Mouse (Mus musculus): ENCODE measurements around the gene Pkd1l2. TPM values are rescaled to one million over a fixed set of nuclear protein-coding genes. Genes with fewer than 3 reads are reported as not detected.

Gene Pkd1l2
- polyA plus RNA-seq, 1 experiment = not detected

DNA sequence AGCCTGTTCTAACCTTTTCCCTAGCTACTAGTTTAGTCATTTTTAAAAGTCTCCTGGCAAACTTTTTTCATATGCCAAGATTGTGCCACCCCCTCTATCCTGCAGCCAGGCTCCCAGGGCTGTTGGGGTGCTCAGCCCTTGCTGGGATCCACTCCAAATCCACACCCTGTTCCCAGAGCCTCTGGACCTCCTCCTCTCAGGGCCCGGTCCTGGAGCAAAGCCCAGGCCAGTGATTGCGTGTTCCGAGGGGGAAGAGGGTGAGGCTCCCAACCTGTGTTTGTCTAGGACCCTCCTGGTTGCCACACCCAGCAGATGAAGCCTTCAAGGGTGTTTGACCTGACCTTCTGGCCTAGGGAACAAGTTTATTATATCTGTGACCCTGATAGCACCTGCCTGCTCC is 29.4 kb upstream of the Pkd1l2 start:
- H3ac ChIP-seq (ENCODE audit: control insufficient read depth, insufficient read length, low read depth) = no peak overlapping the region
- H3K27me3 ChIP-seq (ENCODE audit: control insufficient read depth, insufficient read depth, insufficient read length) = no peaks in the 10 kb centered on the region
- no peaks in the 10 kb centered on the region for H3K36me3 ChIP-seq (ENCODE audit: control insufficient read depth, insufficient read depth)
- no peak overlapping the region for H3K4me3 ChIP-seq (ENCODE audit: insufficient read depth, poor library complexity, severe bottlenecking)
- H3K79me2 ChIP-seq (ENCODE audit: control insufficient read depth, insufficient read depth) = no peaks in the 10 kb centered on the region
- TF ChIP-seq USF1 (IDR thresholded peaks at IDR 0.05; ENCODE audit: low read depth) (no peak), FOSL1 (IDR thresholded peaks at IDR 0.05; ENCODE audit: insufficient read depth, low read length, poor library complexity, severe bottlenecking) (no peak), MAX (IDR thresholded peaks at IDR 0.05) (no peak), MYOG (IDR thresholded peaks at IDR 0.05; ENCODE audit: control insufficient read depth, extremely low read depth, insufficient read length) (no peak), CEBPB (IDR thresholded peaks at IDR 0.05; ENCODE audit: low read depth) (no peak), MYOD1 (IDR thresholded peaks at IDR 0.05; ENCODE audit: control insufficient read depth, insufficient read length, low read depth) (no peak), CTCF (IDR thresholded peaks at IDR 0.05; ENCODE audit: control insufficient read depth, insufficient read depth, insufficient read length) (no peak)
- no peaks in the 10 kb centered on the region for H3K79me3 ChIP-seq (ENCODE audit: low read depth)

DNA sequence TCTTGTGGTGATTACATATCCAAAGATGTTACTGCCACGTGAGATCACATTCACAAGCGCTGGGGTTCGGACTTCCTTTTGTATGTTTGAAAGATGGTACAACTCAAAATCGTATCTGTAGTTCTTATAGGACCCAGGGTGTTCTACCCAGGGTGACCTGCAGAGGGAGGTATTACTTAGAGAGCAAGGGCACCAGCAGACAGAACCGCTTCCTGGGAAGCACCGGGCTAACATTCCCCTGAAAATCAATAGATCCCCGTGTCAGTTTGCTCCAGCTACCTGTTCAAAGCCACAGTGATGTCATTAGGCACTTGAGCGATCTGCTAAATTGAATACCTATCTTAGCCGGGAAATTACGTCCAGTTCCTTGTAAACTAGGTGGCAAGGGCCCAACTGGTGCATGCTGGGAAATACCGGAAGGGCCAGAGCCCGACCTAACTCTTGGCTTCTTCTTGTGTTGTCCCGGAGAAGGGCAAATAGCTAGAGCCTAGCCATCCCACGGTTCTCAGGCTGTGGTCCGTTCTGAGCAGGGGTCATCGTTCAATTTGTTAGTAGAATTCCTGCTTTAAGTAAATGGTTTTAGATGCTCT is 27.6 kb upstream of the Pkd1l2 start:
- no peak overlapping the region for H3K4me3 ChIP-seq (ENCODE audit: insufficient read depth, poor library complexity, severe bottlenecking)
- H3K79me2 ChIP-seq (ENCODE audit: control insufficient read depth, insufficient read depth) = no peaks in the 10 kb centered on the region
- no peaks in the 10 kb centered on the region for H3K79me3 ChIP-seq (ENCODE audit: low read depth)
- H3ac ChIP-seq (ENCODE audit: control insufficient read depth, insufficient read length, low read depth) = no peak overlapping the region
- no peaks in the 10 kb centered on the region for H3K36me3 ChIP-seq (ENCODE audit: control insufficient read depth, insufficient read depth)
- no peak for TF ChIP-seq MYOD1 (IDR thresholded peaks at IDR 0.05; ENCODE audit: control insufficient read depth, insufficient read length, low read depth)
- no peak for TF ChIP-seq CEBPB (IDR thresholded peaks at IDR 0.05; ENCODE audit: low read depth)
- TF ChIP-seq MYOG (IDR thresholded peaks at IDR 0.05; ENCODE audit: control insufficient read depth, extremely low read depth, insufficient read length) = no peak
- TF ChIP-seq USF1 (IDR thresholded peaks at IDR 0.05; ENCODE audit: low read depth) = no peak
- no peak for TF ChIP-seq MAX (IDR thresholded peaks at IDR 0.05)
- TF ChIP-seq CTCF (IDR thresholded peaks at IDR 0.05; ENCODE audit: control insufficient read depth, insufficient read depth, insufficient read length) = no peak
- TF ChIP-seq FOSL1 (IDR thresholded peaks at IDR 0.05; ENCODE audit: insufficient read depth, low read length, poor library complexity, severe bottlenecking) = no peak
- H3K27me3 ChIP-seq (ENCODE audit: control insufficient read depth, insufficient read depth, insufficient read length) = no peaks in the 10 kb centered on the region

DNA sequence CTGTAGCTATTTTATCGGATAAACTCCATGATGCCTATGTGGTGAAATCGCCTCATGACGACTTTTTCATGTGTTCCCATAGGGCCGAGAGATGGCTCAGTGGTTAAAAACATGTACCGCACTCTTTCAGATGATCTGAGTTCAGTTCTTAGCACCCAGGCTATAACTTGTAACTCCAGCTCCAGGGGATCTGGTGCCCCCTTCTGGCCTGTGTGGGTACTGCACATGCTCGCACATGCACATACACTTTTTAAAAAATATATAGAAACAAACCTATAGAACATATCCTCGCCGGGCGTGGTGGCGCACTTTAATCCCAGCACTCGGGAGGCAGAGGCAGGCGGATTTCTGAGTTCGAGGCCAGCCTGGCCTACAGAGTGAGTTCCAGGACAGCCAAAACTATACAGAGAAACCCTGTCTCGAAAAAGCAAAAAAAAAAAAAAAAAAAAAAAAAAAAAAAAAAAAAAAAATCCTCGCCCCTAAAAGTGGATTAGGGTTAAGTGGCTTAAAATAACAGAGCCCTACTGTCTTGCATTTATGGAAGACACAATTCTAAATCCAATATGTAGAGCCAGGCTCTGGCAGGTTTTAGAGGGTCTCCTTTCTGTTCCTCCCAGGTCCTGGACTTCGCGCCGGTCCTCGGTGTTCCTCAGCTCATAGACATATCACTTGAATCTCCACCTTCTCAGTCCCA is 26.9 kb upstream of the Pkd1l2 start:
- Histone ChIP-seq H3ac (ENCODE audit: control insufficient read depth, insufficient read length, low read depth) (no peak overlapping the region), H3K79me2 (ENCODE audit: control insufficient read depth, insufficient read depth) (no peaks in the 10 kb centered on the region), H3K79me3 (ENCODE audit: low read depth) (no peaks in the 10 kb centered on the region), H3K36me3 (ENCODE audit: control insufficient read depth, insufficient read depth) (no peaks in the 10 kb centered on the region), H3K4me3 (ENCODE audit: insufficient read depth, poor library complexity, severe bottlenecking) (no peak overlapping the region), H3K27me3 (ENCODE audit: control insufficient read depth, insufficient read depth, insufficient read length) (no peaks in the 10 kb centered on the region)
- no peak for TF ChIP-seq MYOG (IDR thresholded peaks at IDR 0.05; ENCODE audit: control insufficient read depth, extremely low read depth, insufficient read length)
- TF ChIP-seq USF1 (IDR thresholded peaks at IDR 0.05; ENCODE audit: low read depth) = no peak
- no peak for TF ChIP-seq MYOD1 (IDR thresholded peaks at IDR 0.05; ENCODE audit: control insufficient read depth, insufficient read length, low read depth)
- TF ChIP-seq CTCF (IDR thresholded peaks at IDR 0.05; ENCODE audit: control insufficient read depth, insufficient read depth, insufficient read length) = no peak
- no peak for TF ChIP-seq CEBPB (IDR thresholded peaks at IDR 0.05; ENCODE audit: low read depth)
- no peak for TF ChIP-seq FOSL1 (IDR thresholded peaks at IDR 0.05; ENCODE audit: insufficient read depth, low read length, poor library complexity, severe bottlenecking)
- no peak for TF ChIP-seq MAX (IDR thresholded peaks at IDR 0.05)

DNA sequence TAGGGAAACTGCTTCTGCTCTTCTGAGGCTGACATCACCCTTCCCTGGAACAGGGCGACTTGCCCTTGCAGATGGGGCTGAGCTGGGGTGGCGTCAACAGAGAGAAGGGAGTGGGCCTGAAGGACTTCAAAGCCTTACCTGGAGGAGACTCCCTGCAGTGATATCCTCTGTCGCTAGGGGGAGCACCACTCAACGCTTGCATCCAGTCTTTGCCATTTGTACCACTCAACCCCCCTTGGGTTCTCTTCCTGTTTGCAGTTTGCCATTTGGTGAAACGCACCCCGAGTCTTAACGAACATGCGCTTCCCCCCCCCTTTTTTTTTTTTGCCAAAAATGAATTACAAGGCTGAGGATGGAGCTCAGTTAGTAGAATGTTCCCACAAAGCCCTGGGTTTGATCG is 25.3 kb upstream of the Pkd1l2 start:
- no peaks in the 10 kb centered on the region for H3K79me2 ChIP-seq (ENCODE audit: control insufficient read depth, insufficient read depth)
- no peaks in the 10 kb centered on the region for H3K79me3 ChIP-seq (ENCODE audit: low read depth)
- peak; percentile 77 for TF ChIP-seq CTCF (IDR thresholded peaks at IDR 0.05; ENCODE audit: control insufficient read depth, insufficient read depth, insufficient read length)
- no peak for TF ChIP-seq CEBPB (IDR thresholded peaks at IDR 0.05; ENCODE audit: low read depth)
- no peak overlapping the region for H3K4me3 ChIP-seq (ENCODE audit: insufficient read depth, poor library complexity, severe bottlenecking)
- H3K36me3 ChIP-seq (ENCODE audit: control insufficient read depth, insufficient read depth) = no peaks in the 10 kb centered on the region
- H3K27me3 ChIP-seq (ENCODE audit: control insufficient read depth, insufficient read depth, insufficient read length) = no peaks in the 10 kb centered on the region
- no peak overlapping the region for H3ac ChIP-seq (ENCODE audit: control insufficient read depth, insufficient read length, low read depth)

DNA sequence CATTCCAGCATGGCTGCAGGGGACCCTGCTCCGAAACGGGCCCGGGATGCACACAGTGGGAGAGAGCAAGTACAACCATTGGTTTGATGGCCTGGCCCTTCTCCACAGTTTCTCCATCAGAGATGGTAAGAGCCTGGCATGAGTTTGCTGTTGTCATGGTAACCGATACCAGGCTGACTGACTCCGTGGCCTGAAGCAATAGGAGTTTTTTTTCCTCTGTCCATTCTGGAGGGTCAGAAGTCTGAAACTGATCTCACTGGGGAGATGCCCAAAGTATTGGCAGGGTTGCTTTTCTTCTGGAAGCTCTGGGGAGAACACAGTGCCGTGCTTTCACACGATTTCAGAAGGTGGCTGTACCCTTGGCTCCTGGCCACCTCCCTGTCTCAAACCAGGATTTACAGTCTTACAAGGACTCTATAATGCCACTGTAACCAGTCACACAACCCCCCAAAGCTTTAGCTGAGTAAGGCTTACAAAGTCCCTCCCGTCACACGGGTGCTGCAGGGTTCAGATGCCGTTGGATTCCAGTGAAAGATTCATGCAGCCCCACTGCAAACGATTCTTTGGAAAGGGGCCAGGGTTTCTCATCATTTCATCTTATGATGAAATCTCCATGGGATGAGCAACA is 15.4 kb upstream of the Pkd1l2 start:
- H3K4me3 ChIP-seq (ENCODE audit: insufficient read depth, poor library complexity, severe bottlenecking) = no peak overlapping the region
- H3K79me3 ChIP-seq (ENCODE audit: low read depth) = no peaks in the 10 kb centered on the region
- H3K79me2 ChIP-seq (ENCODE audit: control insufficient read depth, insufficient read depth) = no peaks in the 10 kb centered on the region
- H3K36me3 ChIP-seq (ENCODE audit: control insufficient read depth, insufficient read depth) = no peaks in the 10 kb centered on the region
- H3K27me3 ChIP-seq (ENCODE audit: control insufficient read depth, insufficient read depth, insufficient read length) = peaks cover 4% of the 10 kb centered on the region
- TF ChIP-seq MYOD1 (IDR thresholded peaks at IDR 0.05; ENCODE audit: control insufficient read depth, insufficient read length, low read depth) = no peak
- no peak for TF ChIP-seq CTCF (IDR thresholded peaks at IDR 0.05; ENCODE audit: control insufficient read depth, insufficient read depth, insufficient read length)
- no peak for TF ChIP-seq MAX (IDR thresholded peaks at IDR 0.05)
- no peak for TF ChIP-seq MYOG (IDR thresholded peaks at IDR 0.05; ENCODE audit: control insufficient read depth, extremely low read depth, insufficient read length)
- TF ChIP-seq USF1 (IDR thresholded peaks at IDR 0.05; ENCODE audit: low read depth) = no peak
- no peak for TF ChIP-seq CEBPB (IDR thresholded peaks at IDR 0.05; ENCODE audit: low read depth)
- TF ChIP-seq FOSL1 (IDR thresholded peaks at IDR 0.05; ENCODE audit: insufficient read depth, low read length, poor library complexity, severe bottlenecking) = no peak
- H3ac ChIP-seq (ENCODE audit: control insufficient read depth, insufficient read length, low read depth) = no peak overlapping the region
